Mouse (Mus musculus) embryonic fibroblast, embryonic 13.5 days (primary cell): ENCODE data around the gene C1ql4.

Experiments
- CTCF ChIP-seq: IDR thresholded peaks from 2 replicates; pipeline ENCODE4 v1.5.1; 2011; ENCODE audit warnings: mild to moderate bottlenecking, control low read depth, low read length, moderate library complexity, borderline replicate concordance; ENCODE audit not compliant: insufficient read depth
- POLR2A ChIP-seq: IDR thresholded peaks from 2 replicates; pipeline ENCODE4 v1.6.1; 2011; ENCODE audit warnings: low read depth, mild to moderate bottlenecking, control low read depth, low read length, moderate library complexity

GRCm38 (mm10) chr15:99114312-99115064 lies 26.9 kb upstream of the C1ql4 start:
- TF ChIP-seq CTCF (no peak), POLR2A (no peak)
